Mouse (Mus musculus) heart, postnatal 10 days (tissue): ENCODE measurements around the gene Olfr147. TPM values are rescaled to one million over a fixed set of nuclear protein-coding genes. Genes with fewer than 3 reads are reported as not detected.
A peak's percentile ranks its signal among the peaks of the same experiment; 100 is the strongest.
"Not testable (repeated sequence)": the region's sequence is repeated elsewhere in the genome, so short reads cannot be mapped to it uniquely, and the experiment has no call there.

ENCODE experiments used
- DNase-seq, 2 experiments: peaks; one replicate each; pipeline ENCODE4 v3.0.0; 2021
- intact Hi-C: fragments of 180-260 bp; cut with DNase I; formaldehyde crosslinking; loops from one replicate; pipeline ENCODE4 v1.15.1; 2025
- total RNA-seq, 2 experiments: library from RNA; stranded (reverse); gene quantifications; 2 replicates each; pipeline ENCODE4 v1.2.3; 2021

The Olfr147 gene
- not detected for total RNA-seq

DNA sequence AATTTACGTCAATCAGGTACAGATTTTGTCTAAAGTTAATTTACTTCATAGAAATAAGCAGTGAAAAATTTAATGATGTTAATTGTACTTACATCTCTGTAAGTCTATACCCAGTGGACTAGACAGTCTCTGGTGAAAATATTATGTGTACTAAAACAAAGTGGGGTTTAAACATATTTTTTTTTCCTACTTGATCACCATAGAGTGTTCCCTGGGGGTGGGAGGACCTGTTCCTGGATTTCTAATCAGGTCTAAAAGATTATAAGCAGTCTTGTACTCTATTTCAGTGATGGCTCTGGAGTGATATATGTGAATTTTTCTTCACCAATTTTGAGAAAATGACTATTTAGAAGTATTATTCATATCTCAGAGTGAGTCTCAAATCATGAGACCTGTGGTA, at the start of gene Olfr147:
Gene Olfr147, plus strand, starts transcription at position 301 of the 400 bp plus-strand sequence.
- intact Hi-C loops = no loop called here

DNA sequence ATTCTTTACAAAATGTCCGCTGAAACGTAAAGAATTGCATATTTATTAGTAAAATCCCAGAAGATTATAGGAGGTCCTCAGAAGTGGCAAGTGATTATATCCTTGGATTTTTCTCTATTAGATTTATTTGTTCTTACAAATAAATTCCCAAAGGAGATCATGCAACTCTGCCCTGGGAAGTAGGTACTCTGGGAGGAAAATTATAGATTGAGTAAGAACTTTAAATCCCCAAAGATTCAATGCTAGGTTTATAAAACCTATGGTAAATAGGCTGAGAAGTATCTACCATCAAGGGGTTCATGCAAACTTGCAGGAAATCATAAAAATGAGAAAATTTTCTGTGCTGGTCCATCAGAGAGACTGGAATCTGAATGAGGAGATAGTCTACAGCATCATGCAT, 34.9 kb upstream of the Olfr147 start, which contains the start of gene Olfr250:
Gene Olfr250, plus strand, starts transcription at position 301 of the 400 bp plus-strand sequence.
- intact Hi-C loops = no loop called here
- no peak for DNase-seq

More for the DNA sequence above, at the start of gene Olfr147:
- no peak for DNase-seq

DNA sequence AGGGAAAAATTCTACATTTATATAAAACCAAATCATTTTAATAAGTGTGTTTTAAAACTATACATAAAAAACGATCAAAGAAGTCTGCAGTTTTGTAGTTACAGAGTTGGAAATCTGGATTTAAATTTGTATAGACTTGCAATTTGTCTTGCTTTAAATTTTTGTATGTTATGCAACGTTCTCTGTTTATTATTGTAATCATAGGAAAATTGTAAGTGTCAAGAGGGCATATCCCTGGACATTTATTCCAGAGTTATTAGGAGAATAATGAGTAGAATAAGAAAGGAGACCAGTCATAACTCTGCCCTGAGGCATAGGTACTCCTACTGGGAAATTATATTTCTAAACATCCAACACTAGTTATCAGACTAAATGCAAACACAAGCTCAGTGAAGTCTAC, 24.7 kb upstream of the Olfr147 start, which contains the start of gene Olfr251:
Gene Olfr251, plus strand, starts transcription at position 301 of the 400 bp plus-strand sequence.
- no peak for DNase-seq
- intact Hi-C loops = no loop called here

DNA sequence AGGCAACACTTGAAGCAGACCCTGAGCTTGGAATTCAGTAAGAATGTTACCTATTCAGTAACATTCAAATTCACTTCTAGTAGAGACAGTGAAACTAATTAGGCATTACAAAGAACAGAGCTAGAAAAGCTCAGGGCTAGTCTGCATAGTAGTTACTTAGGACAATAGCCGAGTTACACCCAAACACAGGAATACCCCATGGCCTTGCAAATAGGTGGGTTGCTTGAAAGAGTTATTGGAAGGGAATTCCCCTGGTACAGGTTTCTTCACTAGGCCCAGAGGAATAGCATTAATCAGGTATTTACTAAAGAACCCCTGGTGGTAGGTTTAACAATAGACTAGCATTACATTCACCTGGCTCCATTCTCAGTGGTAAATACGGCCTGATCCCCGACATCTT, 6.0 kb downstream of the Olfr147 start:
- DNase-seq, intact Hi-C loops: not testable (repeated sequence)

DNA sequence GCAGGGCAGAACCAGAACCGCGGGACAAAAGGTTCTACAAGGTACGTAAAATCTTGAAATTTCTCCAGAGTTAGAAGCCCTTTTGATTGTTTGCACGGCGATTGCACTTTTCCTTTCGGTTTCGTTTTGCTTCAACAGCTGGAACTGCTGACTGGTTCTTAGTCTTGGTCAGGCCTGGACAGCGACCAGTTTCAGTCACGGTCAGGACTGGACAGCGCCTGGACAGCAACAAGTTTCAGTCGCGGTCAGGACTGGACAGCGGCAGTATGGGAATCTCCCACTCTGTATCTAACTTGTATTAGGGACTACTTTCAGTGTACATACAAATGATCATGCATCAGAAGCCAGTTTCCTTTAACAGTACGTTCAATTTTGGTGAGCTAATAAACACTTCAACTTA, 12.0 kb downstream of the Olfr147 start:
- intact Hi-C loops = not testable (repeated sequence)
- peak; percentile 1 to 10 for DNase-seq

DNA sequence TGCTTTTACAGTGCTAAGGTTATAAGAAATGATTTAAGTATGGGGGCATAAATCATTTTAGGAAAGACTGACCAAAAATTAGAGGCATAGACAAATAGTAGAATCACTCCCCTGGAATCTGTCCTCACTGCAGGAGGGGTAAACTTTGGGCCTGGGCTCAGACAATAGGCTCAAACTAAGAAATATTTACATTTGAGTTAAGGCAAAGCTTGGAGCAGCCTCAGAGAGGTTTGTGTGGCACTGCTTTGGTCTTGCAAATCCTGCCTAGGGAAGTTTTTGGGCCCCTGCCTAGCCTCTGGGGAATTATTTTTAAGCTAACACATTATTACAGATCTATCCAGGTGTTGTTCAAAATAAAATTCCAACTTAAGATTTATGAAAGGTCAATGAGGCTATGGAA, 22.3 kb downstream of the Olfr147 start:
- no peak for DNase-seq
- intact Hi-C loops = no loop called here

DNA sequence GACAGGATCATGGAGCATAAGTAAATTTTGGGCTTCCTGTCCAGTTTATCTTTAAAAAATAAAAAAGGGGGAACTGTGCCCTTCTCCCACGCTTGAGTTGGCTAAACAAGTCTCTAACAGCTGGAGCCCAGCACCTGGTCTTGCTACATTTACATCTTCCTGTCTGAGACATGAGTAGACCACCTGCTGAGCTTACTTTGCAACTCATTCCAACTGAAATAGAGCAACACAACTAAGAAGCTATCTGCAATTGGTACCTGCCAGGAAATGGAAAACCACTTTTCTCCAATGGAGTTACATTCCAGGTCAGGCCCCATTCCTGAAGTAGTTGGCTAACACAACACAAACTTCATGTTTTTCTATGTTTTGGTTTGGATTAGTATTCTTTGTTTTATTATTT, 25.5 kb downstream of the Olfr147 start:
- intact Hi-C loops = no loop called here
- no peak for DNase-seq

DNA sequence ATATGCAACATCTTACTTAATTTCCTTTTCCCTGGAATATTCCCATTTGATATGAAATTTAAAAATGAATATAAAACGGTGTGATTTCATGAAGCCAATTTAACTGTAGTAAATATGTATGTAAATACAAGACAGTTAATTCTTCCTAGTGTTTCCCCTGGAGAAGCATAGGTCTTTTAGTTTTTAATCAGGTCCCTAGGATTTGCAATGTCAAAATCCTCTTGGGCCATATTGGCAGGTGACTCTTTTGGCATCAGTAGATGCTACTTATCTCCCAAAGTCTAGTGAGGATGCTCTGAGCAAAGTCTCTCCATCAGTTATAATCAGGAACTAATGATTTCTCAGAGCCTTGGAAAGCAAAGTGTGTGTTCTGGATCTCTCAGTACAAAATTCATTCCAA, 27.7 kb downstream of the Olfr147 start, which contains the start of gene Olfr901:
Gene Olfr901, plus strand, starts transcription at position 301 of the 400 bp plus-strand sequence.
- DNase-seq = no peak
- intact Hi-C loops = no loop called here

DNA sequence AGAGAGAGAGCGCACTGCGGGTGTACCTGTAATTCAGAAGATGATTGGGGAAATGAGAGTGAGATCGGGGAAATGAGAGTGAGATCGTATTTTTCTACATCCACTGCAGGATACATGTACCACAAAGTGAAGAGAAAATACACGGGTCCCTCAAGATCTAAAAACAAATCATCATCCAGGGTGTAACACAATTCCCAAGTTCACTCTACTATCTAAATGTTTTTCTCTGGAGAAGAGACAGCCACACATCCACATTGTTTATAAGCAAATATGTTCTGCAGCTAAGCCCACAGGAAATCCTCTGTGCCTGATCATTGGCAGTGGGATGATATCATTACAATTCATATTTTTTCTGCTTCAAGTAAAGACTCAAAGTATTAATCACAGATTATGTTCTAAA, 45.9 kb downstream of the Olfr147 start, which contains the start of gene Olfr902:
Gene Olfr902, plus strand, starts transcription at position 301 of the 400 bp plus-strand sequence.
- intact Hi-C loops = no loop called here
- no peak for DNase-seq

Other genes with a start within 250 kb of the Olfr147 start
- not detected for gene Olfr891, start 220.9 kb upstream of the Olfr147 start, total RNA-seq
- not detected for gene Olfr893, start 193.3 kb upstream of the Olfr147 start, total RNA-seq
- gene Olfr894, start 183.6 kb upstream of the Olfr147 start, total RNA-seq = not detected
- gene Olfr143, start 148.9 kb upstream of the Olfr147 start, total RNA-seq = not detected
- not detected for gene Olfr895, start 133.8 kb upstream of the Olfr147 start, total RNA-seq
- gene Olfr896-ps1, start 110.6 kb upstream of the Olfr147 start, total RNA-seq = not detected
- not detected for gene Olfr25, start 72.6 kb upstream of the Olfr147 start, total RNA-seq
- gene Olfr898, start 53.3 kb upstream of the Olfr147 start, total RNA-seq = not detected
- gene Olfr250, start 34.8 kb upstream of the Olfr147 start, total RNA-seq = not detected
- gene Olfr251, start 24.6 kb upstream of the Olfr147 start, total RNA-seq = not detected
- not detected for gene Olfr901, start 27.8 kb downstream of the Olfr147 start, total RNA-seq
- not detected for gene Olfr902, start 46.0 kb downstream of the Olfr147 start, total RNA-seq
- gene Olfr904, start 61.4 kb downstream of the Olfr147 start, total RNA-seq = not detected
- not detected for gene Olfr905, start 69.4 kb downstream of the Olfr147 start, total RNA-seq
- not detected for gene Olfr906, start 85.4 kb downstream of the Olfr147 start, total RNA-seq
- not detected for gene Olfr907, start 94.1 kb downstream of the Olfr147 start, total RNA-seq
- not detected for gene Olfr911-ps1, start 119.9 kb downstream of the Olfr147 start, total RNA-seq
- gene Olfr910, start 136.2 kb downstream of the Olfr147 start, total RNA-seq = not detected
- gene Olfr912, start 178.5 kb downstream of the Olfr147 start, total RNA-seq = not detected
- not detected for gene Olfr913, start 191.1 kb downstream of the Olfr147 start, total RNA-seq
- not detected for gene Olfr914, start 203.4 kb downstream of the Olfr147 start, total RNA-seq